Mouse (Mus musculus) CH12.LX (cell line): ENCODE measurements around the gene Dusp16. TPM values are rescaled to one million over a fixed set of nuclear protein-coding genes. Genes with fewer than 3 reads are reported as not detected.

Source experiments
- DNase-seq: peaks from one replicate; pipeline ENCODE4 v3.0.0-alpha.2; 2013; ENCODE audit errors: extremely low read depth
- H3K27ac ChIP-seq: 2 replicates; pipeline ENCODE4 v1.5.1; 2012; ENCODE audit warnings: low read depth, mild to moderate bottlenecking, control low read depth, moderate library complexity; ENCODE audit not compliant: insufficient read depth
- H3K27me3 ChIP-seq: replicated peaks from 2 replicates; pipeline ENCODE3; 2012; ENCODE audit warnings: inconsistent platforms
- H3K36me3 ChIP-seq, 2 experiments: replicated peaks in 1 of 2; 2 replicates each; pipeline versions ENCODE3 to v1.6.1; 2012; ENCODE audit warnings: inconsistent platforms in 1 of 2, low read length in 1 of 2, mild to moderate bottlenecking in 1 of 2, mixed read lengths in 1 of 2, moderate library complexity in 1 of 2; ENCODE audit not compliant: control insufficient read depth in 1 of 2, insufficient read depth in 1 of 2
- H3K4me1 ChIP-seq, 2 experiments: 2 replicates each; pipeline ENCODE4 v1.6.1; 2012; ENCODE audit warnings: inconsistent platforms in 1 of 2, moderate library complexity in 1 of 2; ENCODE audit not compliant: insufficient read depth in 2 of 2, control insufficient read depth in 1 of 2
- H3K4me2 ChIP-seq: 2 replicates; pipeline ENCODE4 v1.6.1; 2012; ENCODE audit warnings: low read depth, mild to moderate bottlenecking, control low read depth; ENCODE audit not compliant: poor library complexity, insufficient read depth, severe bottlenecking
- H3K4me3 ChIP-seq, 3 experiments: fragments of 150-350 bp in 1 of 3; sonication (generic) in 1 of 3; replicated peaks in 1 of 3; 2 replicates each; pipeline versions ENCODE3 to v1.5.1; 2011 to 2012; ENCODE audit warnings: low read depth in 2 of 3, low read length in 2 of 3, mild to moderate bottlenecking in 2 of 3, moderate library complexity in 2 of 3, control low read depth in 1 of 3, improper control_type of control experiment in 1 of 3, inconsistent platforms in 1 of 3, mixed read lengths in 1 of 3; ENCODE audit not compliant: poor library complexity in 1 of 3
- H3K79me2 ChIP-seq: replicated peaks from 2 replicates; pipeline ENCODE4 v1.6.1; 2012; ENCODE audit warnings: mild to moderate bottlenecking, moderate library complexity; ENCODE audit not compliant: control insufficient read depth, poor library complexity, insufficient read depth, severe bottlenecking; ENCODE audit errors: extremely low read depth
- H3K9ac ChIP-seq: 2 replicates; pipeline ENCODE4 v1.6.1; 2012; ENCODE audit warnings: low read depth, mild to moderate bottlenecking, control low read depth, moderate library complexity; ENCODE audit not compliant: insufficient read depth
- H3K9me3 ChIP-seq: replicated peaks from 2 replicates; pipeline ENCODE3; 2012; ENCODE audit warnings: low read length, inconsistent platforms, mixed read lengths
- E2F4 ChIP-seq: IDR thresholded peaks from 2 replicates; pipeline ENCODE4 v1.6.1; 2011; ENCODE audit warnings: low read depth, low read length, improper control_type of control experiment; ENCODE audit not compliant: insufficient replicate concordance
- EP300 ChIP-seq: IDR thresholded peaks from 2 replicates; pipeline ENCODE4 v1.6.1; 2011; ENCODE audit warnings: low read length, improper control_type of control experiment
- ETS1 ChIP-seq: conservative IDR thresholded peaks from 2 replicates; pipeline ENCODE4 v1.6.1; 2012; ENCODE audit warnings: low read depth, mild to moderate bottlenecking, inconsistent platforms, low read length, improper control_type of control experiment, moderate library complexity
- IRF4 ChIP-seq: IDR thresholded peaks from 2 replicates; pipeline ENCODE4 v1.6.1; 2014; ENCODE audit warnings: low read depth, mild to moderate bottlenecking, inconsistent platforms, low read length, improper control_type of control experiment
- JUN ChIP-seq: IDR thresholded peaks from 2 replicates; pipeline ENCODE4 v1.6.1; 2011; ENCODE audit warnings: low read depth, mild to moderate bottlenecking, low read length, improper control_type of control experiment, moderate library complexity; ENCODE audit not compliant: insufficient read depth
- JUND ChIP-seq: conservative IDR thresholded peaks from 2 replicates; pipeline ENCODE4 v1.6.1; 2011; ENCODE audit warnings: low read depth, low read length, improper control_type of control experiment
- KAT2A ChIP-seq: IDR thresholded peaks from 2 replicates; pipeline ENCODE4 v1.6.1; 2012; ENCODE audit warnings: low read length, improper control_type of control experiment, inconsistent platforms; ENCODE audit not compliant: insufficient replicate concordance
- MAZ ChIP-seq: IDR thresholded peaks from 2 replicates; pipeline ENCODE4 v1.6.1; 2012; ENCODE audit warnings: low read depth, mild to moderate bottlenecking, inconsistent platforms, low read length, improper control_type of control experiment, moderate library complexity
- MEF2A ChIP-seq: IDR thresholded peaks from 2 replicates; pipeline ENCODE4 v1.6.1; 2014; ENCODE audit warnings: low read depth, mild to moderate bottlenecking, inconsistent platforms, low read length, improper control_type of control experiment, borderline replicate concordance
- NELFE ChIP-seq: IDR thresholded peaks from 2 replicates; pipeline ENCODE4 v1.6.1; 2011; ENCODE audit warnings: low read depth, low read length, improper control_type of control experiment
- POLR2AphosphoS2 ChIP-seq: IDR thresholded peaks from 2 replicates; pipeline ENCODE4 v1.6.1; 2011; ENCODE audit warnings: low read depth, low read length, improper control_type of control experiment
- RCOR1 ChIP-seq: conservative IDR thresholded peaks from 2 replicates; pipeline ENCODE4 v1.6.1; 2012; ENCODE audit warnings: low read depth, mild to moderate bottlenecking, inconsistent platforms, low read length, improper control_type of control experiment
- SIN3A ChIP-seq: IDR thresholded peaks from 2 replicates; pipeline ENCODE4 v1.6.1; 2012; ENCODE audit warnings: low read length, improper control_type of control experiment, inconsistent platforms
- SMC3 ChIP-seq: IDR thresholded peaks from 2 replicates; pipeline ENCODE4 v1.6.1; 2011; ENCODE audit warnings: low read depth, low read length, improper control_type of control experiment
- TBP ChIP-seq: conservative IDR thresholded peaks from 2 replicates; pipeline ENCODE4 v1.6.1; 2011; ENCODE audit warnings: low read depth, low read length, improper control_type of control experiment
- TCF12 ChIP-seq: IDR thresholded peaks from 2 replicates; pipeline ENCODE4 v1.6.1; 2014; ENCODE audit warnings: low read depth, mild to moderate bottlenecking, inconsistent platforms, low read length, improper control_type of control experiment
- USF1 ChIP-seq: IDR thresholded peaks from 2 replicates; pipeline ENCODE4 v1.6.1; 2014; ENCODE audit warnings: low read depth, mild to moderate bottlenecking, inconsistent platforms, low read length, improper control_type of control experiment
- dilution Hi-C: fragments of 300-500 bp; cut with MboI; formaldehyde crosslinking; loops from 2 replicates; pipeline ENCODE4 v1.14.3; 2020; ENCODE audit warnings: low sequenced_read_pairs; ENCODE audit not compliant: extremely low pct_unique_long_range_greater_than_20kb, extremely low pct_ligation_motif_present
- in situ Hi-C: fragments of 300-500 bp; cut with MboI; formaldehyde crosslinking; loops from 3 replicates; pipeline ENCODE4 v1.14.3; 2019; ENCODE audit warnings: low sequenced_read_pairs, low pct_ligation_motif_present, low pct_unique_long_range_greater_than_20kb, mixed read lengths
- polyA plus RNA-seq: library from polyadenylated mRNA; unstranded; fragments of >175 nt; gene quantifications from 2 replicates; pipeline ENCODE4 v1.2.1, GENCODE M21; 2012; ENCODE audit warnings: low read depth; ENCODE audit not compliant: insufficient read length
- total RNA-seq, 2 experiments: library from RNA; depleted of rRNA; stranded (reverse); fragments of 300-350 nt in 1 of 2; fragments of >200 nt in 1 of 2; gene quantifications; 2 replicates each; pipeline ENCODE4 v1.2.3; 2012 to 2014

The Dusp16 gene
- total and polyA plus RNA-seq, 3 experiments, result 3.7 to 13.1 (median 10.6) TPM

DNA sequence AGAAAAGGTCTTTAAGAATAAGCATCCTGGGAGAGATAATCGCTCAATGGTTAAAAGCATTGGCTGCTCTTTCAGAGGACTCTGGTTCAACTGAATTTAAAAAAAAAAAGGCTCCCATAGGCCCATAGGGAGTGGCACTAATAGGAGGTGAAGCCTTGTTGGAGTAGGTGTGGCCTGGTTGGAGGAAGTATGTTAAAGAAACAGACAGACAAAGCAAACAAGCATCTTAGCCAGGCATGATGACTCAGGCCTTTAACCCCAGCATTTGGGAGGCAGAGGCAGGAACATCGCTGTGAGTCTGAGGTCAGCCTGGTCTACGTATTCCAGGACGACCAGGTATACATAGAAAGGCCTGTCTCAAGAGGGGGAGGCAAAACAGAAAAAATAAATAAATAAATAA is 39.0 kb downstream of the Dusp16 start:
- no peak overlapping the region for H3K27ac ChIP-seq
- H3K27me3 ChIP-seq, result no peaks in the 10 kb centered on the region
- peak; percentile 40 for DNase-seq
- no peak overlapping the region for H3K4me3 ChIP-seq
- H3K79me2 ChIP-seq, result no peaks in the 10 kb centered on the region; the same call in 1 of the 2 replicates
- H3K4me2 ChIP-seq, result no peak overlapping the region
- TF ChIP-seq EP300 (no peak), SIN3A (no peak), JUN (no peak), SMC3 (no peak), MAZ (no peak), USF1 (no peak), POLR2AphosphoS2 (no peak), MEF2A (no peak), TBP (no peak), E2F4 (no peak), KAT2A (no peak), NELFE (no peak)
- in situ Hi-C loops, result no loop called here
- H3K9me3 ChIP-seq, result no peaks in the 10 kb centered on the region
- H3K9ac ChIP-seq, result no peak overlapping the region
- H3K36me3 ChIP-seq, result peaks cover 21 to 49% of the 10 kb centered on the region in 2 experiments
- H3K4me1 ChIP-seq, result peaks cover 2 to 24% of the 10 kb centered on the region in 2 experiments
- dilution Hi-C loops, result no loop called here

DNA sequence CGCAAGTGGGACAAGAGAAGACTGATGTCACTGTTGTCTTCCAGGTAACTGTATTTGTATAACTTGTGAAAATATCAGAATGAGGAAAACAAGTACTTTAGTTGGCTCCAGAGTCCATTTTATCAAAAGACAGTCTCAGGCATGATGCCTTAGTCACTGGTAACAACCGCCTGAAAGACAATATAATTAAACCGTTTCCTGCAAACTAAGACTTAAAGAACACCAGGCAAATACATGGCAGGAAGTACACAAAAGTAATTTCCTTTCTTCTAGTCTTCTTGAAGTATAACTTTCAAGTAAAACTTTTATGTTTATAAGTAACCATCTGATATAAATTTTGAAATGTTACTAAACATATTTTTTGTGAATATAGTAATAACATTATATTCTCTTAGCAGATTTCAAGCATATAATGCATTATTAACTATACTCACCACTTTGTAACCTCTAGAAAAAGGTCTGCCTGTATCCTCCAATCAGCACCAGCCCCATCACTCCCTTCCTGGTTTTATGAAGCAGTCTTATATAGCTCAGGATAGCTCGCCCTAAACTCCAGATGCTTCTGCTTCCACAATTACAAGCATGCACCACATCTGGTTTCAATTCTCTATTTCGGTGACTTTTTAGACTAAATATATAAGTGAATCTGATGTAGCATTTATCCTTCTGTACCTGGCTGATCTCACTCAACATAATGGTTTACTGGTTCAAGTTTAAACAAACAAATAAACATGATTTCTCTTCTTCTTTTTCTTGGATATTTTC is 40.4 kb downstream of the Dusp16 start:
- in situ Hi-C loops (no loop called here), dilution Hi-C loops (no loop called here)
- peak; percentile 40 for DNase-seq

More for the DNA sequence above, 40.4 kb downstream of the Dusp16 start:
- H3K27ac ChIP-seq, result no peak overlapping the region
- H3K4me1 ChIP-seq, result peaks cover 2 to 24% of the 10 kb centered on the region in 2 experiments
- no peaks in the 10 kb centered on the region for H3K9me3 ChIP-seq
- no peaks in the 10 kb centered on the region for H3K27me3 ChIP-seq
- H3K36me3 ChIP-seq, result peaks cover 20 to 47% of the 10 kb centered on the region in 2 experiments
- H3K79me2 ChIP-seq, result no peaks in the 10 kb centered on the region; the same call in none of the 2 replicates
- TF ChIP-seq JUND (no peak), TCF12 (0 out of 2 replicates have a peak, but pooled peaks have one; percentile 30), IRF4 (peak; percentile 79), ETS1 (peak; percentile 14; the same call in 1 of the 2 replicates), EP300 (peak; percentile 74), RCOR1 (no peak), E2F4 (no peak), SMC3 (no peak)
- TF ChIP-seq, all 38 proteins: peak for 4
- H3K9ac ChIP-seq, result no peak overlapping the region
- no peak overlapping the region for H3K4me3 ChIP-seq
- no peak overlapping the region for H3K4me2 ChIP-seq
